Mouse (Mus musculus) lung, postnatal 0 days (tissue): Measurements from ENCODE around the gene Snrpd3. TPM values are rescaled to one million over a fixed set of nuclear protein-coding genes. Genes with fewer than 3 reads are reported as not detected.

Experiments
- ATAC-seq: fragments of 200-750 bp; cut with Nextera tagmentation; 2 replicates; pipeline ENCODE4 v1.8.0; 2017; ENCODE audit warnings: moderate library complexity
- DNase-seq: peaks from one replicate; pipeline ENCODE4 v3.0.0-alpha.2; 2016; ENCODE audit warnings: low spot score
- H3K27ac ChIP-seq: fragments of 300-500 bp; sonication (generic); 2 replicates; pipeline ENCODE4 v1.5.1; 2014; ENCODE audit warnings: antibody characterized with exemption, mild to moderate bottlenecking, low read length, mixed read lengths
- H3K27me3 ChIP-seq: fragments of 300-500 bp; sonication (generic); replicated peaks from 2 replicates; pipeline ENCODE4 v1.6.1; 2014; ENCODE audit warnings: low read length, mixed read lengths; ENCODE audit not compliant: insufficient read depth
- H3K36me3 ChIP-seq: fragments of 300-500 bp; sonication (generic); 2 replicates; pipeline ENCODE4 v1.6.1; 2014; ENCODE audit warnings: low read length, mixed read lengths; ENCODE audit not compliant: insufficient read depth
- H3K4me1 ChIP-seq: fragments of 300-500 bp; sonication (generic); 2 replicates; pipeline ENCODE4 v1.6.1; 2014; ENCODE audit warnings: antibody characterized with exemption, low read depth, low read length, mixed read lengths; ENCODE audit not compliant: insufficient read depth
- H3K4me2 ChIP-seq: fragments of 300-500 bp; sonication (generic); replicated peaks from 2 replicates; pipeline ENCODE4 v1.6.1; 2014; ENCODE audit warnings: low read depth, mild to moderate bottlenecking, low read length, moderate library complexity, mixed read lengths
- H3K4me3 ChIP-seq: fragments of 300-500 bp; sonication (generic); 2 replicates; pipeline ENCODE4 v1.5.1; 2014; ENCODE audit warnings: low read depth, low read length
- H3K9ac ChIP-seq: fragments of 300-500 bp; sonication (generic); replicated peaks from 2 replicates; pipeline ENCODE4 v1.6.1; 2014; ENCODE audit warnings: low read depth, mild to moderate bottlenecking
- H3K9me3 ChIP-seq: fragments of 300-500 bp; sonication (generic); 2 replicates; pipeline ENCODE4 v1.6.1; 2016; ENCODE audit warnings: low read length, mixed read lengths
- CTCF ChIP-seq: IDR thresholded peaks from 2 replicates; pipeline ENCODE4 v1.5.1; 2016; ENCODE audit warnings: antibody characterized with exemption, mild to moderate bottlenecking
- EP300 ChIP-seq: IDR thresholded peaks from 2 replicates; pipeline ENCODE4 v1.6.1; 2016; ENCODE audit warnings: antibody characterized with exemption, mild to moderate bottlenecking, control low read depth
- WGBS: fragments of 180-500 bp; shearing (Covaris S2); extraction: QIAGEN DNeasy Blood & Tissue Kit; methylation state at CpG from one replicate; pipeline ENCODE4 v1.1.7; 2014; 5-methylcytosine and 5-hydroxymethylcytosine counted together
- polyA plus RNA-seq: library from polyadenylated mRNA; unstranded; fragments of >200 nt; fragmentation: Nextera tagmentation; extraction: Ambion mirVana; gene quantifications from 2 replicates; pipeline ENCODE4 v1.2.1, GENCODE M21; 2015

The Snrpd3 gene
- polyA plus RNA-seq, 1 experiment from 2014 or later = 61.6 TPM

DNA sequence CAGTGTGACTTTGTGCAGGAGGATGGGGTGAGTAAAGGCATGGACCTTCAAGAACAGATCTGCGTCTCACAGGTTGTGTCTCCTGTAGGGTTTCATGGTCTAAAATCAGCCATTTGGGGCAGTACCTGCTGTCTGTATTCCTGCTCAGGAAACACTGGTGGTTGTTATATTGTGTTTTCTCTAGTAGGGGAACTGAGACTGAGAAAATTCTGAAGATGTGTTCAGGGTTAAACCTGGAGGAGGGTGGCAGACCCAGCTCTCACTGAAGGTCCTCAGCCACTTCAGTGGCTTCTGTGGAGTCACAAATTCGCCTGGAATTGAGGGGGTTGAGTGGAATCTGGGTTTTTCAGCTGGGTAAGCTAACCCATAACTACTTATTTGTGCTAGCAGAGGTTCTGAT lies 13.0 kb downstream of the Snrpd3 start:
- TF ChIP-seq EP300 (no peak), CTCF (no peak)

DNA sequence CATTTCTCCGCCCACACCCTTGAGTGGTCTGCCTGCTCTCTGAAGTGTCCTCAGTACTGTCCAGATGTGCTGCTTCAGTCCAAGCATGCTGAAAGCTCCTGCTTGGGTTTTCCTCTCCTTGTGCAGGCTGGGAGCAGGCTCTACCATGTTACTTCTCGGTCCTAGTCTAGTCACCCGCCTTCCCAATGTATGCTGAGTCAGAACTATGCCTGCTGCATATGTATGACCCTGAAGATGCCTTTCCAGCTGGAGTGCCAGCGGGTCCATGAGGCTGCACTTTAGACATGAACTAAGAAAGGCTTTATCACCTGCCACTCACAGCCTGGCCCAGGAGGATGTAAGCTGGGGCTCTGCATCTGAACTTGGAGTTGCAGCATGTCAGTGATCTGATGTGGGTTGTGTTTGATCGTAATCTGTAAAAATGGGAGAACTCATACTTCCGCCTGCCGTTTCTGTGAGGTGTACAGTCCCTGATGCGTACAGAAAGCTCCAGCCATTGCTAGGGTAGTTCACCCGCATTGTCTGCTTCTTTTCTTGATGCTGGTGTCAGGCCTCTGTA lies 14.3 kb downstream of the Snrpd3 start:
- ATAC-seq = no peak
- Histone ChIP-seq H3K9me3 (no peaks in the 10 kb centered on the region), H3K9ac (no peak overlapping the region), H3K4me3 (no peak overlapping the region), H3K36me3 (peaks cover 3% of the 10 kb centered on the region; the same call in 1 of the 2 replicates), H3K27ac (no peak overlapping the region), H3K27me3 (no peaks in the 10 kb centered on the region), H3K4me1 (no peaks in the 10 kb centered on the region), H3K4me2 (no peak overlapping the region)
- 92% methylated on average over 9 of the region's 9 CpGs for WGBS
- no peak for TF ChIP-seq CTCF
- TF ChIP-seq EP300 = no peak
- DNase-seq = no peak

More for the DNA sequence above, 13.0 kb downstream of the Snrpd3 start:
- ATAC-seq (no peak), DNase-seq (no peak)
- H3K27me3 ChIP-seq = no peaks in the 10 kb centered on the region
- peaks cover 3% of the 10 kb centered on the region; the same call in 1 of the 2 replicates for H3K36me3 ChIP-seq
- H3K4me3 ChIP-seq = no peak overlapping the region
- H3K9me3 ChIP-seq = no peaks in the 10 kb centered on the region
- no peak overlapping the region for H3K27ac ChIP-seq
- WGBS = 86% methylated on average over 2 of the region's 2 CpGs
- H3K9ac ChIP-seq = no peak overlapping the region
- H3K4me2 ChIP-seq = no peak overlapping the region
- no peaks in the 10 kb centered on the region for H3K4me1 ChIP-seq

DNA sequence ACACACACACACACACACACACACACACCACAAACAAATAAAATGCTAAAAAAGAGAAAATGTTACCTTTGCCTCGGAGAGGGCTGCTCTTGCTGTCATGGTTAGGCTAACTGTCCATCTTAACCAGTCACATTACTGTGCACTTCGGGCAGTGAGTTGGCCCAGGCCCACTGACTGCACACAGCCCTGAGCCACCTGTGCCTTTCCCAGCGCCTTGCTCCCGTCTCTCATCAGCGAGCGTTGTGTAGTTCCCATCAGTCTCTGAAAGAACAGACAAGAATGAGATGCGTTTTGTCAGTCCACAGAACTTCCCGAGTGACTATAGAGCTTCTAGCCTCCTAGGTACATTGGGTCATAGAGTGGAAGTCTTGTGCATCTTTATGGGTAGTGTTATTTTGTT lies 16.9 kb downstream of the Snrpd3 start:
- Histone ChIP-seq H3K4me3 (no peak overlapping the region), H3K36me3 (peaks cover 3% of the 10 kb centered on the region; the same call in 1 of the 2 replicates), H3K4me2 (no peak overlapping the region), H3K27me3 (no peaks in the 10 kb centered on the region), H3K27ac (no peak overlapping the region), H3K9ac (no peak overlapping the region), H3K4me1 (no peaks in the 10 kb centered on the region), H3K9me3 (no peaks in the 10 kb centered on the region)
- ATAC-seq (no peak), DNase-seq (no peak)
- TF ChIP-seq CTCF = no peak
- no peak for TF ChIP-seq EP300
- WGBS = 87% methylated on average over 8 of the region's 8 CpGs

DNA sequence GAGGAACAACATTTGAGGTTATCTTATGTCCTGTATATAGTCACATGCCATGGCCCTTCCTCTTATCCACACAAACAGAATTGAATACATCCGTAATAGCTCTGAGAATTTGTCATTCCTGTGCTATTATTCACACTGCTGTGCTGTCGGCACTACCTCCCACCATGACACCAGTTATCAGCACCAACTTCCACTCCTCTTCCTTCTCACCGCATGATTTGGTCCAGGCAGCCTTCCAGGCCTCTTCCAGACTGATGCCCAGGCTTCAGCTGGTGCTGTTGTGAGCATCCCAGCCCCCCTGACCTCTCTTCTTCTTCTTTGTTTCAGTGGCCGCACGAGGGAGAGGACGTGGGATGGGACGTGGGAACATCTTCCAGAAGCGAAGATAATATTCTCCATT lies 17.6 kb downstream of the Snrpd3 start:
- no peak overlapping the region for H3K27ac ChIP-seq
- H3K27me3 ChIP-seq = no peaks in the 10 kb centered on the region
- H3K9me3 ChIP-seq = no peaks in the 10 kb centered on the region
- WGBS = 79% methylated on average over 8 of the region's 8 CpGs
- no peaks in the 10 kb centered on the region for H3K4me1 ChIP-seq
- ATAC-seq (peak; percentile 19; the same call in 1 of the 2 replicates), DNase-seq (no peak)
- H3K9ac ChIP-seq = no peak overlapping the region
- no peak overlapping the region for H3K4me2 ChIP-seq
- H3K4me3 ChIP-seq = no peak overlapping the region
- TF ChIP-seq CTCF = no peak
- no peak for TF ChIP-seq EP300
- peaks cover 3% of the 10 kb centered on the region; the same call in 1 of the 2 replicates for H3K36me3 ChIP-seq

DNA sequence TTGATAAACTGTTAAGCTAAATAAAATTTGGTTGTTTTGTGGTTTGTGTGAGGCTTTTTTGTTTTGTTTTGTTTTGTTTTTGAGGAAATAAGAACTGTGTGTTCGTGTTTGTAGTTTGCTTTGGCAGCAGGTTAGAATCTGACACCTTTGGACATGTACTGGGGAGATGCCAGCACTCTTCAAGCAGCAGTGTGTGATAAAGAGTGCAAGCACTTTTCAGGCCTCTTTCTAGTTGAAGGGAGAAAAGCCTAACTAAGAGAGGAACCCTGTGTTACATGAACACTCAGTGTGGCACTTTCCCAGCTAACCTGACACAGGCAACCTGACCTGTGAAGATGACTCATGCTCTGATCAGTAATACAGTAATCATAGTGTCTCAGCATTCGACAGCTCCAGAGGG lies 18.1 kb downstream of the Snrpd3 start:
- no peaks in the 10 kb centered on the region for H3K27me3 ChIP-seq
- TF ChIP-seq CTCF (no peak), EP300 (no peak)
- H3K9ac ChIP-seq = no peak overlapping the region
- H3K4me3 ChIP-seq = no peak overlapping the region
- H3K36me3 ChIP-seq = peaks cover 3% of the 10 kb centered on the region; the same call in 1 of the 2 replicates
- ATAC-seq (peak; percentile 55; the same call in 1 of the 2 replicates), DNase-seq (peak; percentile 30)
- no peak overlapping the region for H3K4me2 ChIP-seq
- 69% methylated on average over 2 of the region's 2 CpGs for WGBS
- H3K27ac ChIP-seq = no peak overlapping the region
- H3K4me1 ChIP-seq = no peaks in the 10 kb centered on the region
- no peaks in the 10 kb centered on the region for H3K9me3 ChIP-seq

DNA sequence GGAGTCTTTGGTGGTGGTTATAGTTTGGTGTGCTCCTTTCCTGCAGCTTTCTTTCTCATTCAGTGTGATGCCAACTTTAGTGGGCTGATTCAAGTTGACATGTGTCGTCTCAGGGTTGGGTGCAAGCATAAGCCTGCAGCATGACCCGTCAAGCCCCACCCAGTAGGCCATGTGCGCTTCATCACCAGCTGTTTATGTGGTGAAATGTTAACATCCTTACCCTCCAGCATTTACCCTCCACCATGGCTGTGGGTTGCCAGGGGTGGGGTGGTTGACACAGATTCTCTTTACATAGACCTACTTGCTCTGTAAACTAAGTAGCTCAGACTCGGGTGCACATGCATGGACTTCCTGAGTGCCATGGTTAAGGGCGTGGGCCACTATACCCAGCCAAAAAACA lies 18.8 kb downstream of the Snrpd3 start:
- ATAC-seq (no peak), DNase-seq (no peak)
- no peak overlapping the region for H3K27ac ChIP-seq
- peaks cover 3% of the 10 kb centered on the region; the same call in 1 of the 2 replicates for H3K36me3 ChIP-seq
- no peak for TF ChIP-seq CTCF
- no peak for TF ChIP-seq EP300
- no peak overlapping the region for H3K9ac ChIP-seq
- no peaks in the 10 kb centered on the region for H3K27me3 ChIP-seq
- WGBS = 86% methylated on average over 5 of the region's 5 CpGs
- no peak overlapping the region for H3K4me3 ChIP-seq
- no peaks in the 10 kb centered on the region for H3K9me3 ChIP-seq
- no peaks in the 10 kb centered on the region for H3K4me1 ChIP-seq
- no peak overlapping the region for H3K4me2 ChIP-seq

DNA sequence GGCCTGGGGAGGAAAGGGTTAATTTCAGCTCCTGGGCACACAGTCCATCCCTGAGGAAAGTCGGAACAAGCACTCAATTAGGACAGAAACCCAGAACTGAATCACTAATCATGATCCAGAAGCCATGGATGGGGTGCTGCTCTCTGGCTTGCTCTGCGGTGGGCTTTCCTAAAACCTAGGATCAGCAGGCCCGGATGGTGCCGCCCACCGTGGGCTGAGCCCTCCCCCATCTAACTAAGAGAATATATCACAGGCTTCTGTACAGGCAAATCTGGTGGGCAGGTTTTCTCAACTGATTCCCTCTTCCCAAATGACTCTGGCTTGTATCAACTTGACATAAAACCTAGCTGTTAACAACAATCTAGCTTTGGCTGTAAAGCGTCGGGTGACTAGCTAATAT lies 30.6 kb downstream of the Snrpd3 start:
- Histone ChIP-seq H3K4me2 (no peak overlapping the region), H3K27me3 (no peaks in the 10 kb centered on the region), H3K9me3 (no peaks in the 10 kb centered on the region; the same call in 1 of the 2 replicates), H3K9ac (no peak overlapping the region), H3K4me3 (no peak overlapping the region), H3K27ac (no peak overlapping the region), H3K36me3 (no peaks in the 10 kb centered on the region), H3K4me1 (peaks cover 14% of the 10 kb centered on the region; the same call in 1 of the 2 replicates)
- TF ChIP-seq EP300 (no peak), CTCF (no peak)
- no peak for ATAC-seq
- DNase-seq = no peak
- WGBS = 64% methylated on average over 7 of the region's 7 CpGs
